Mouse (Mus musculus) intestine, embryonic 15.5 days (tissue): ENCODE results near the gene Slc25a40. TPM values are rescaled to one million over a fixed set of nuclear protein-coding genes. Genes with fewer than 3 reads are reported as not detected.

Experiments
- ATAC-seq: fragments of 200-750 bp; cut with Nextera tagmentation; 2 replicates; pipeline ENCODE4 v1.8.0; 2017; ENCODE audit warnings: moderate TSS enrichment, moderate library complexity
- H3K27ac ChIP-seq: fragments of 300-500 bp; sonication (generic); 2 replicates; pipeline ENCODE4 v1.5.1; 2015; ENCODE audit warnings: mild to moderate bottlenecking, inconsistent platforms
- H3K27me3 ChIP-seq: fragments of 300-500 bp; sonication (generic); replicated peaks from 2 replicates; pipeline ENCODE4 v1.6.1; 2015; ENCODE audit warnings: inconsistent platforms
- H3K36me3 ChIP-seq: fragments of 300-500 bp; sonication (generic); 2 replicates; pipeline ENCODE4 v1.6.1; 2015; ENCODE audit warnings: inconsistent platforms
- H3K4me1 ChIP-seq: fragments of 300-500 bp; sonication (generic); replicated peaks from 2 replicates; pipeline ENCODE4 v1.6.1; 2015; ENCODE audit warnings: inconsistent platforms
- H3K4me2 ChIP-seq: fragments of 300-500 bp; sonication (generic); replicated peaks from 2 replicates; pipeline ENCODE4 v1.6.1; 2015; ENCODE audit warnings: mild to moderate bottlenecking, inconsistent platforms
- H3K4me3 ChIP-seq: fragments of 300-500 bp; sonication (generic); replicated peaks from 2 replicates; pipeline ENCODE4 v1.5.1; 2015; ENCODE audit warnings: inconsistent platforms
- H3K9ac ChIP-seq: fragments of 300-500 bp; sonication (generic); 2 replicates; pipeline ENCODE4 v1.6.1; 2015; ENCODE audit warnings: inconsistent platforms
- H3K9me3 ChIP-seq: fragments of 300-500 bp; sonication (generic); 2 replicates; pipeline ENCODE4 v1.6.1; 2016; ENCODE audit warnings: inconsistent platforms
- WGBS: fragments of 180-500 bp; shearing (Covaris S2); methylation state at CpG from one replicate; pipeline ENCODE4 v1.1.7; 2015; 5-methylcytosine and 5-hydroxymethylcytosine counted together
- polyA plus RNA-seq: library from polyadenylated mRNA; unstranded; fragments of >200 nt; fragmentation: Nextera tagmentation; extraction: Ambion mirVana; gene quantifications from 2 replicates; pipeline ENCODE4 v1.2.1, GENCODE M21; 2015

The Slc25a40 gene
- polyA plus RNA-seq, 1 experiment from 2014 or later, result 10.1 TPM

- H3K4me3 ChIP-seq, result peak overlapping the region; percentile 84
- H3K36me3 ChIP-seq, result no peaks in the 10 kb centered on the region
- H3K27ac ChIP-seq, result no peak overlapping the region
- H3K27me3 ChIP-seq, result no peaks in the 10 kb centered on the region
- ATAC-seq, result no peak
- peak overlapping the region; percentile 69 for H3K4me2 ChIP-seq
- no peaks in the 10 kb centered on the region for H3K9me3 ChIP-seq
- WGBS, result 37% methylated on average over 7 of the region's 7 CpGs
- H3K9ac ChIP-seq, result peak overlapping the region; percentile 23; the same call in 1 of the 2 replicates
- peaks cover 6% of the 10 kb centered on the region; the same call in 1 of the 2 replicates for H3K4me1 ChIP-seq
Measured at GRCm38 (mm10) chr5:8424116-8424515, 1.5 kb downstream of the Slc25a40 start.

DNA sequence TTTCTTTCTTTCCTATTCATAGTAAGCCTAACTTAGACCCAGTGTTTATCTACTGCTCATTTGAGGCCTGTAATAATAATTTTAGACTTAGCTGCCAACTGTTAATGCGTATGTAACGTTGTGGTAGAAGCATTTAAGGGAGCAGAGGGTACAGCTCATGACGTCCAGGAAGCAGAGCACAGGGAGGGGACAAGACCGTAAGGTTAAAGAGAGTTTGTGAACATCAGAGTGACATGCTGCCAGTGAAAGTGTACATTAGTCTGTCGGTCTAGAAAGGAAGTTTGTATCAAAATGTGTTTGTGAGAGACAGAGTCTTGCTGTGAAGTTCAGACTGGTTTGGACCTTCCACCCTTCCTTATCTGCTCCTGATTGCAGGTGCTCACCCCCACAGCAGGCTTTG, 3.2 kb downstream of the Slc25a40 start:
- Histone ChIP-seq H3K36me3 (0 out of 2 replicates have a peak, but pooled peaks cover 3% of the 10 kb centered on the region), H3K9ac (no peak overlapping the region), H3K4me1 (peaks cover 6% of the 10 kb centered on the region; the same call in 1 of the 2 replicates), H3K4me2 (no peak overlapping the region), H3K27ac (no peak overlapping the region), H3K4me3 (no peak overlapping the region), H3K9me3 (no peaks in the 10 kb centered on the region), H3K27me3 (no peaks in the 10 kb centered on the region)
- ATAC-seq, result no peak
- WGBS, result 68% methylated on average over 5 of the region's 5 CpGs

- Histone ChIP-seq H3K27me3 (no peaks in the 10 kb centered on the region), H3K27ac (no peak overlapping the region), H3K9me3 (no peaks in the 10 kb centered on the region), H3K4me2 (no peak overlapping the region), H3K4me1 (no peaks in the 10 kb centered on the region), H3K4me3 (no peak overlapping the region), H3K36me3 (no peaks in the 10 kb centered on the region), H3K9ac (no peak overlapping the region)
- 89% methylated on average over 5 of the region's 5 CpGs for WGBS
- no peak for ATAC-seq
Measured at GRCm38 (mm10) chr5:8437481-8438156, 15.0 kb downstream of the Slc25a40 start.

- Histone ChIP-seq H3K4me1 (no peaks in the 10 kb centered on the region), H3K36me3 (no peaks in the 10 kb centered on the region), H3K27me3 (no peaks in the 10 kb centered on the region), H3K27ac (no peak overlapping the region), H3K9me3 (no peaks in the 10 kb centered on the region), H3K4me2 (no peak overlapping the region), H3K9ac (no peak overlapping the region), H3K4me3 (no peak overlapping the region)
- 59% methylated on average over 2 of the region's 2 CpGs for WGBS
- ATAC-seq, result no peak
Measured at GRCm38 (mm10) chr5:8439095-8439494, 16.4 kb downstream of the Slc25a40 start.

- Histone ChIP-seq H3K4me2 (no peak overlapping the region), H3K27me3 (no peaks in the 10 kb centered on the region), H3K4me1 (no peaks in the 10 kb centered on the region), H3K4me3 (no peak overlapping the region), H3K9ac (no peak overlapping the region), H3K36me3 (no peaks in the 10 kb centered on the region), H3K27ac (no peak overlapping the region), H3K9me3 (no peaks in the 10 kb centered on the region)
- ATAC-seq, result no peak
Measured at GRCm38 (mm10) chr5:8455565-8455964, 32.9 kb downstream of the Slc25a40 start.

DNA sequence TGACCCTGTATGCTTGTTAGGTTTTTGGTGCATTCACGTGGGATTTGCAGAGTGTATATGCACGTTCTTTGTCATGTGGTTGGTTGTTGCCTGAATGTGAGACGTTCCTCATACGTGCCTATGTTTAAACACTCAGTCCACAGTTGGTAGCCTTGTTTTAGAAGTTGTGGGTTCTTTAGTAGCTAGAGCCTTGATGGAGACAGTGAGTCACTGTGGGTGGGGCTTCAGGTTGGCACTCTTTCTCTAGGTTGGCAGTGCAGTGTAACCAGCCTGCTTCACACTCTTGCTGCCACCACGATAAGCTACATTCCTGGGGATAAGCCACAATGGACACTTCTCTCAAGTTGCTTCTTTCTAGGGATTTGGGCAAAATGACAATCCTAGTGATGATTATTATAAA, 33.9 kb downstream of the Slc25a40 start:
- no peaks in the 10 kb centered on the region for H3K4me1 ChIP-seq
- H3K36me3 ChIP-seq, result no peaks in the 10 kb centered on the region
- ATAC-seq, result no peak
- H3K9ac ChIP-seq, result no peak overlapping the region
- 89% methylated on average over 5 of the region's 5 CpGs for WGBS
- no peak overlapping the region for H3K4me3 ChIP-seq
- no peak overlapping the region for H3K27ac ChIP-seq
- H3K4me2 ChIP-seq, result no peak overlapping the region
- H3K9me3 ChIP-seq, result no peaks in the 10 kb centered on the region
- H3K27me3 ChIP-seq, result no peaks in the 10 kb centered on the region

- Histone ChIP-seq H3K27ac (no peak overlapping the region), H3K9ac (no peak overlapping the region), H3K27me3 (no peaks in the 10 kb centered on the region), H3K36me3 (no peaks in the 10 kb centered on the region), H3K4me2 (no peak overlapping the region), H3K9me3 (no peaks in the 10 kb centered on the region), H3K4me1 (no peaks in the 10 kb centered on the region), H3K4me3 (no peak overlapping the region)
- no peak for ATAC-seq
- WGBS, result 72% methylated on average over 4 of the region's 4 CpGs
Measured at GRCm38 (mm10) chr5:8487989-8488700, 65.5 kb downstream of the Slc25a40 start.

DNA sequence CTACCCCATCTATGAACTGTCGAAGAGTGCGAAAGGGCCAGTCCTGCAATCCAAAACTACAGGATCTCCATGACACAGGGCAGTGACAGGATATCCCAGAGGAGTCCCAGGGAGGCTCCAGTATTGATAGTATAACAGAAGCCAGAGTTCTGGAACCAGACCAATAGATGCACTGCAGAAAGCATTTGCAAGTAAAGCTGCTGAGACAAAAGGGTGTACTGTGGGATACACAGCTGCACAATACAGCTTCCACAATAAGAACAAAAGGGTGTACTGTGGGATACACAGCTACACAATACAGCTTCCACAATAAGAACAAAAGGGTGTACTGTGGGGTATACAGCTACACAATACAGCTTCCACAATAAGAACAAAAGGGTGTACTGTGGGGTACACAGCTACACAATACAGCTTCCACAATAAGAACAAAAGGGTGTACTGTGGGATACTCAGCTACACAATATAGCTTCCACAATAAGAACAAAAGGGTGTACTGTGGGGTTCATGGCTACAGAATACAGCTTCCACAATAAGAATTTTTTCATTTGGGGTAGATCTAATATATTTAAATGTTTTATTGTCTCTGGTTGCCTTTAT, 66.1 kb downstream of the Slc25a40 start:
- Histone ChIP-seq H3K4me2 (no peak overlapping the region), H3K36me3 (no peaks in the 10 kb centered on the region), H3K9ac (no peak overlapping the region), H3K27me3 (no peaks in the 10 kb centered on the region), H3K4me1 (no peaks in the 10 kb centered on the region), H3K9me3 (no peaks in the 10 kb centered on the region), H3K4me3 (no peak overlapping the region), H3K27ac (no peak overlapping the region)
- WGBS, result 87% methylated on average over 2 of the region's 2 CpGs
- ATAC-seq, result no peak

- peak; percentile 68 for ATAC-seq
- WGBS, result 37% methylated on average over 6 of the region's 6 CpGs
- no peak overlapping the region for H3K27ac ChIP-seq
- no peak overlapping the region for H3K9ac ChIP-seq
- H3K4me1 ChIP-seq, result no peaks in the 10 kb centered on the region
- H3K9me3 ChIP-seq, result no peaks in the 10 kb centered on the region
- no peaks in the 10 kb centered on the region for H3K27me3 ChIP-seq
- H3K4me2 ChIP-seq, result no peak overlapping the region
- H3K36me3 ChIP-seq, result no peaks in the 10 kb centered on the region
- H3K4me3 ChIP-seq, result no peak overlapping the region
Measured at GRCm38 (mm10) chr5:8489471-8490110, 66.9 kb downstream of the Slc25a40 start.

DNA sequence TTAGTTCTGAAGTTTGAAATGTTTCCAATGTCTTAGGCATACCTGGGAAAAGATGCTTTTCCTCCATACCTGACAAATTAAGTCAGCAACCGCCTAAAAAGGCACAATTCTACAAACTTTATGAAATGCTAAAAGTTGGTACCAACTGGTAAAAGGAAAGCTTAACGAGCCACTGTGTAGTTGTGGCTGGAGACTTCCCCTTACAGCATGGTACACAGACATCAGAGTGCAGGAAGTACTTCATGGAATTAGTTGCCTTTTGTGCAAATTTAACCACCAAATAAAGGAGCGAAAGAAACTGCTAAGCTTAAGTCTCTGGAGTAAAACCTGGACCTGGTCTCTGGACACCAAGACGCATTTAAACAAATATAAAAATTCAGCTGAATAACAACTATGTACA, 69.1 kb downstream of the Slc25a40 start:
- no peak overlapping the region for H3K4me2 ChIP-seq
- ATAC-seq, result no peak
- 85% methylated on average over 4 of the region's 4 CpGs for WGBS

More for the DNA sequence above, 69.1 kb downstream of the Slc25a40 start:
- Histone ChIP-seq H3K27me3 (no peaks in the 10 kb centered on the region), H3K4me1 (no peaks in the 10 kb centered on the region), H3K9me3 (no peaks in the 10 kb centered on the region), H3K9ac (no peak overlapping the region), H3K27ac (no peak overlapping the region), H3K36me3 (no peaks in the 10 kb centered on the region), H3K4me3 (no peak overlapping the region)
